Mouse (Mus musculus): ENCODE data around the gene Tkfc. TPM values are rescaled to one million over a fixed set of nuclear protein-coding genes. Genes with fewer than 3 reads are reported as not detected.
A peak's percentile ranks its signal among the peaks of the same experiment; 100 is the strongest.
"Not testable (repeated sequence)": the region's sequence is repeated elsewhere in the genome, so short reads cannot be mapped to it uniquely, and the experiment has no call there.

Gene Tkfc
- polyA plus RNA-seq, 1 experiment: 11.9 TPM

GRCm38 (mm10) chr19:10589127-10589857, 16.2 kb downstream of the Tkfc start:
- DNase-seq (ENCODE audit: low spot score): no peak

- DNase-seq (ENCODE audit: low spot score): no peak
Measured at GRCm38 (mm10) chr19:10587231-10587630, 18.2 kb downstream of the Tkfc start.

- no peak for DNase-seq (ENCODE audit: low spot score)
Measured at GRCm38 (mm10) chr19:10585112-10585511, 20.3 kb downstream of the Tkfc start.

GRCm38 (mm10) chr19:10583550-10584146, 21.8 kb downstream of the Tkfc start:
- DNase-seq (ENCODE audit: low spot score): no peak

GRCm38 (mm10) chr19:10581984-10582383, 23.5 kb downstream of the Tkfc start:
- DNase-seq (ENCODE audit: low spot score): no peak

GRCm38 (mm10) chr19:10580761-10581160, 24.7 kb downstream of the Tkfc start:
- no peak for DNase-seq (ENCODE audit: low spot score)

- no peak for DNase-seq (ENCODE audit: low spot score)
Measured at GRCm38 (mm10) chr19:10580102-10580501, 25.4 kb downstream of the Tkfc start.

- DNase-seq (ENCODE audit: low spot score): peak; percentile 85
Measured at GRCm38 (mm10) chr19:10576690-10577561, 28.5 kb downstream of the Tkfc start, which contains the start of the genes Cyb561a3 and Tmem138. TSS of gene Cyb561a3 (plus strand) at chr19:10577172. TSS of gene Tmem138 (minus strand) at chr19:10577362.

GRCm38 (mm10) chr19:10569627-10570026, 35.8 kb downstream of the Tkfc start:
- no peak for DNase-seq (ENCODE audit: low spot score)

GRCm38 (mm10) chr19:10565217-10565616, 40.2 kb downstream of the Tkfc start:
- no peak for DNase-seq (ENCODE audit: low spot score)

GRCm38 (mm10) chr19:10564278-10564677, 41.2 kb downstream of the Tkfc start:
- no peak for DNase-seq (ENCODE audit: low spot score)

GRCm38 (mm10) chr19:10562351-10562750, 43.1 kb downstream of the Tkfc start:
- no peak for DNase-seq (ENCODE audit: low spot score)

GRCm38 (mm10) chr19:10561558-10562314, 43.7 kb downstream of the Tkfc start:
- no peak for DNase-seq (ENCODE audit: low spot score)

GRCm38 (mm10) chr19:10560108-10560507, 45.3 kb downstream of the Tkfc start:
- DNase-seq (ENCODE audit: low spot score): no peak

GRCm38 (mm10) chr19:10557837-10558375, 47.5 kb downstream of the Tkfc start:
- not testable (repeated sequence) for DNase-seq (ENCODE audit: low spot score)

- DNase-seq (ENCODE audit: low spot score): no peak
Measured at GRCm38 (mm10) chr19:10557430-10557829, 48.0 kb downstream of the Tkfc start.

GRCm38 (mm10) chr19:10557001-10557400, 48.5 kb downstream of the Tkfc start:
- no peak for DNase-seq (ENCODE audit: low spot score)

- peak; percentile 68 for DNase-seq (ENCODE audit: low spot score)
Measured at GRCm38 (mm10) chr19:10555624-10556510, 49.6 kb downstream of the Tkfc start, which contains the start of gene Tmem216. TSS of gene Tmem216 (minus strand) at chr19:10556238.

GRCm38 (mm10) chr19:10539454-10539853, 66.0 kb downstream of the Tkfc start:
- DNase-seq (ENCODE audit: low spot score): no peak
